Mouse (Mus musculus): ENCODE measurements around the gene Maged1. TPM values are rescaled to one million over a fixed set of nuclear protein-coding genes. Genes with fewer than 3 reads are reported as not detected.
"Not testable (repeated sequence)": the region's sequence is repeated elsewhere in the genome, so short reads cannot be mapped to it uniquely, and the experiment has no call there.

Gene Maged1
- polyA plus RNA-seq, 1 experiment from 2014 or later = 743 TPM

DNA sequence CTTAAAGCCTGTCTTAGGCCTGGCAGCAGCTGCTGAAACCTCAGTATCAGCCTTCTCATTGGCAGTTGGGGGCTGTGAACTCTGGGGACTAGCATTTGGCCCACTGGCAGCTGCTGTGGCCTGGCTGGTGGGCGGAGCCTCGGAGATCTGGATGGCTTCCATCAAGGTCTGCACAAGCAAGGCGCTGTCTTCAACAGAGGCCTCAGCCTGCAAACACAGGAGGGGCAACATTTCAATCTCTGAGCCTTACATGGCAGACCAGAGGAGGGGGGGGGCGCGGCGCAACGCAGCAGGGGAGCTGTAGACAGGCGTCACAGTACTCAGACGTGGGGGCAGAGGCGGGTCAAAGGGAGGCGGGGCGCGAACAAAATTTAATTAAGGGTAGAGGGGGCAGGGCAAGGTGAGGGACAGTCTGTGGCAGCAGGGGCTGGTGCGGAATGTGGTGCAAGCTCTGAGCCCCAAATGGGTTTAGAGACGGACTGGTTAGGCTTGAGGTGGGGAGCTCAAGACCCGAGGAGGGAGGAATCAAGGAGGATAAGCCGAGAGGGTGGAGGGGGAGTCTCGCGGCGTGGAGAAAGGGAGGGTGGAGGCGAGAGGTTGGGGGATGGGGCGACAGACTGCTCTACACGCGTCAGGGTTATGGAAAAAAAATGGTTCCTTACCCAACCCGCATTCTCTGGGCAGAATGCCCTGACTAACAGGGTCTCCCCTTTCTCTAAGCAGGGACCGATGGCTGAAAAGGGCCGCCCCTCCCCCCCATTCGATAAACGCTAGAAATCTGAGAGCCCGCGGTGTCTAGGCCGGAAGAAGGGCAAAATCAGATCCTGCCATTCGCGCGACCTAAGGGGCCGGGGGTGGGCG is 1.4 kb downstream of the Maged1 start:
- WGBS = 17% methylated on average over 35 of the region's 37 CpGs
- Histone ChIP-seq H3K27me3 (ENCODE audit: control insufficient read depth, insufficient read depth, low read length) (no peaks in the 10 kb centered on the region), H3K27ac (ENCODE audit: low read depth, low read length) (peak overlapping the region; percentile 81), H3K4me3 (ENCODE audit: low read depth, low read length) (peak overlapping the region; percentile 60), H3K4me2 (ENCODE audit: low read depth, low read length, severe bottlenecking) (peak overlapping the region; percentile 49), H3K9ac (ENCODE audit: low read length) (peak overlapping the region; percentile 81), H3K36me3 (ENCODE audit: control insufficient read depth, insufficient read depth, low read length) (peaks cover 2% of the 10 kb centered on the region; the same call in 1 of the 2 replicates), H3K4me1 (replicated peaks; ENCODE audit: control insufficient read depth, insufficient read depth, low read length) (0 out of 2 replicates have a peak, but pooled peaks cover 3% of the 10 kb centered on the region), H3K9me3 (ENCODE audit: control insufficient read depth, low read length) (no peaks in the 10 kb centered on the region)
- ATAC-seq (replicated peaks; ENCODE audit: low FRiP score) = peak; percentile 58
- DNase-seq (ENCODE audit: low spot score) = peak; percentile 83

GRCm38 (mm10) chrX:94534346-94534745 is 7.6 kb downstream of the Maged1 start:
- DNase-seq (ENCODE audit: low spot score) (no peak), ATAC-seq (replicated peaks; ENCODE audit: low FRiP score) (no peak)
- no peaks in the 10 kb centered on the region; the same call in 1 of the 2 replicates for H3K27me3 ChIP-seq (ENCODE audit: control insufficient read depth, insufficient read depth, low read length)
- WGBS = 65% methylated on average over 2 of the region's 2 CpGs
- H3K9me3 ChIP-seq (ENCODE audit: control insufficient read depth, low read length) = no peaks in the 10 kb centered on the region
- peaks cover 2% of the 10 kb centered on the region; the same call in 1 of the 2 replicates for H3K36me3 ChIP-seq (ENCODE audit: control insufficient read depth, insufficient read depth, low read length)
- no peak overlapping the region for H3K27ac ChIP-seq (ENCODE audit: low read depth, low read length)
- H3K9ac ChIP-seq (ENCODE audit: low read length) = no peak overlapping the region
- no peak overlapping the region for H3K4me3 ChIP-seq (ENCODE audit: low read depth, low read length)
- H3K4me1 ChIP-seq (replicated peaks; ENCODE audit: control insufficient read depth, insufficient read depth, low read length) = no peaks in the 10 kb centered on the region
- H3K4me2 ChIP-seq (ENCODE audit: low read depth, low read length, severe bottlenecking) = no peak overlapping the region

DNA sequence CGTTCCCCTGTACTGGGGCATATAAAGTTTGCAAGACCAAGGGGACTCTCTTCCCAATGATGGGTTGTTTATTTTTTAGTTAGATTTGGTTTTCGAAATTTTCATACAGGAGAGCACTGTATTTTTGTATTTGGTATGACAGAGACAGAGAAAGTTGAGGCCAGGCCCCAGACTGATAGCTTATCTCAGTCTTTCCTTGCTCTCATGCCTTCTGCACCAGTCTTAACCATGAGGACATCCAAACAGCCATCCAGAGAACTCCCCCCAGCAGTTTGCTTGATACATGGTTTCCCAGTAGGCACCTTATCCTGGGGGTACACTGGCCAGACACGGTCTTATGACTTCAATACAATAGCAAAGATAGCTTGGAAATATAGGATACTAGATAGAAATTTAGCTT is 11.6 kb downstream of the Maged1 start:
- Histone ChIP-seq H3K36me3 (ENCODE audit: control insufficient read depth, insufficient read depth, low read length) (no peaks in the 10 kb centered on the region), H3K4me2 (ENCODE audit: low read depth, low read length, severe bottlenecking) (no peak overlapping the region), H3K27me3 (ENCODE audit: control insufficient read depth, insufficient read depth, low read length) (no peaks in the 10 kb centered on the region; the same call in 1 of the 2 replicates), H3K4me1 (replicated peaks; ENCODE audit: control insufficient read depth, insufficient read depth, low read length) (no peaks in the 10 kb centered on the region), H3K9me3 (ENCODE audit: control insufficient read depth, low read length) (no peaks in the 10 kb centered on the region), H3K4me3 (ENCODE audit: low read depth, low read length) (no peak overlapping the region), H3K9ac (ENCODE audit: low read length) (no peak overlapping the region), H3K27ac (ENCODE audit: low read depth, low read length) (no peak overlapping the region)
- WGBS = 92% methylated on average over 3 of the region's 3 CpGs
- DNase-seq (ENCODE audit: low spot score) = no peak
- no peak for ATAC-seq (replicated peaks; ENCODE audit: low FRiP score)

DNA sequence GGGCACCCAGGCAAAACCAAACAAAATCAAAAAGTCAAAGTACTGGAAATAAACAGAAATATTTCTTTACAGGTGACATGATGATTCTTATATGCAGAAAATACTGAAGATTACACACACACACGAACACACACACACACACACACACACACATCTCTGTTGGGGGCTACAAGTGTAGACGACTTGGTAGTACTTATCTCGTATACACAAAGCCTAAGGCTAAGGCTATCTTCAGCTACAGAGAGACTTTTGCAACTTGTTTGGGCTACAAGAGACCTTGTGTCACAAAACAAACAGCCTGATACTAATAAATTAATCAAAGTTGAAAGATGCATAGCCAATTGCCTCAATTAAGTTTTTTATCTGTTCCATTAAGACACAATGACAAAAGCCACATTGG is 19.8 kb downstream of the Maged1 start:
- ATAC-seq (replicated peaks; ENCODE audit: low FRiP score) (no peak), DNase-seq (ENCODE audit: low spot score) (no peak)
- Histone ChIP-seq H3K4me2 (ENCODE audit: low read depth, low read length, severe bottlenecking) (no peak overlapping the region), H3K4me1 (replicated peaks; ENCODE audit: control insufficient read depth, insufficient read depth, low read length) (no peaks in the 10 kb centered on the region), H3K27ac (ENCODE audit: low read depth, low read length) (no peak overlapping the region), H3K9ac (ENCODE audit: low read length) (no peak overlapping the region), H3K27me3 (ENCODE audit: control insufficient read depth, insufficient read depth, low read length) (no peaks in the 10 kb centered on the region), H3K4me3 (ENCODE audit: low read depth, low read length) (no peak overlapping the region), H3K9me3 (ENCODE audit: control insufficient read depth, low read length) (no peaks in the 10 kb centered on the region), H3K36me3 (ENCODE audit: control insufficient read depth, insufficient read depth, low read length) (no peaks in the 10 kb centered on the region)
- WGBS = 83% methylated on average over 3 of the region's 3 CpGs

DNA sequence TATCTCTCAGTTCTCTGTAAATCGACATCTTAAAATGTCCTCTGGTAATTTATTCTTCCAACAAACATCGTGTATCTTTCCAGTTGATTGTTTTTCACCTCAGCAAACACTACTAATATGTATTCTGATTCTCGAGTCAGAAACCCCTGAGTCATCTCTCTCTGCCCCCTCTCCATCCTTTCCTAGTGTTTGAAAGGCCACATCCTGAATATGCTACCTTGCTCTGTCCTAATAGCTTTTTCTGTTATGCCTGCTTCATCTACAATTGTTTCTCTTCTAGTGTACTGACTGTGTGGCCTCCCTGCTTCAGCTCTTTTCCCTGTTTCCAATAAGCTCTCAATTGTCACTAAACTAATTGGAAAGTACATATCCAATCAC is 33.5 kb downstream of the Maged1 start:
- Histone ChIP-seq H3K4me1 (replicated peaks; ENCODE audit: control insufficient read depth, insufficient read depth, low read length) (no peaks in the 10 kb centered on the region), H3K4me2 (ENCODE audit: low read depth, low read length, severe bottlenecking) (no peak overlapping the region), H3K27ac (ENCODE audit: low read depth, low read length) (no peak overlapping the region), H3K9me3 (ENCODE audit: control insufficient read depth, low read length) (no peaks in the 10 kb centered on the region), H3K4me3 (ENCODE audit: low read depth, low read length) (no peak overlapping the region), H3K9ac (ENCODE audit: low read length) (no peak overlapping the region), H3K27me3 (ENCODE audit: control insufficient read depth, insufficient read depth, low read length) (no peaks in the 10 kb centered on the region; the same call in 1 of the 2 replicates), H3K36me3 (ENCODE audit: control insufficient read depth, insufficient read depth, low read length) (no peaks in the 10 kb centered on the region)
- ATAC-seq (replicated peaks; ENCODE audit: low FRiP score) = no peak
- WGBS = 72% methylated on average over 3 of the region's 3 CpGs
- DNase-seq (ENCODE audit: low spot score) = no peak

- ATAC-seq (replicated peaks; ENCODE audit: low FRiP score) = peak; percentile 61; the same call in 1 of the 2 replicates
- WGBS = 39% methylated on average over 6 of the region's 14 CpGs
- DNase-seq (ENCODE audit: low spot score); H3K36me3 ChIP-seq (ENCODE audit: control insufficient read depth, insufficient read depth, low read length); H3K4me3 ChIP-seq (ENCODE audit: low read depth, low read length); H3K9ac ChIP-seq (ENCODE audit: low read length); H3K9me3 ChIP-seq (ENCODE audit: control insufficient read depth, low read length); H3K4me2 ChIP-seq (ENCODE audit: low read depth, low read length, severe bottlenecking); H3K4me1 ChIP-seq (replicated peaks; ENCODE audit: control insufficient read depth, insufficient read depth, low read length); H3K27ac ChIP-seq (ENCODE audit: low read depth, low read length); H3K27me3 ChIP-seq (ENCODE audit: control insufficient read depth, insufficient read depth, low read length): not testable (repeated sequence)
These were observed 34.1 kb downstream of the Maged1 start for GRCm38 (mm10) chrX:94507698-94508441.

GRCm38 (mm10) chrX:94486001-94486792 is 55.7 kb downstream of the Maged1 start:
- H3K27me3 ChIP-seq (ENCODE audit: control insufficient read depth, insufficient read depth, low read length) = peaks cover 2% of the 10 kb centered on the region; the same call in 1 of the 2 replicates
- DNase-seq (ENCODE audit: low spot score) (no peak), ATAC-seq (replicated peaks; ENCODE audit: low FRiP score) (no peak)
- H3K9me3 ChIP-seq (ENCODE audit: control insufficient read depth, low read length) = no peaks in the 10 kb centered on the region
- H3K4me3 ChIP-seq (ENCODE audit: low read depth, low read length) = no peak overlapping the region
- H3K4me1 ChIP-seq (replicated peaks; ENCODE audit: control insufficient read depth, insufficient read depth, low read length) = no peaks in the 10 kb centered on the region
- no peaks in the 10 kb centered on the region for H3K36me3 ChIP-seq (ENCODE audit: control insufficient read depth, insufficient read depth, low read length)
- H3K9ac ChIP-seq (ENCODE audit: low read length) = no peak overlapping the region
- no peak overlapping the region for H3K4me2 ChIP-seq (ENCODE audit: low read depth, low read length, severe bottlenecking)
- no peak overlapping the region for H3K27ac ChIP-seq (ENCODE audit: low read depth, low read length)
- 84% methylated on average over 2 of the region's 2 CpGs for WGBS

All from forebrain, embryonic 11.5 days (tissue).